Mouse (Mus musculus) c-Kit-negative CD71-positive TER-119-positive erythroid progenitor cells, embryonic 14.5 days (primary cell): ENCODE measurements around the gene Tceal5.
A peak's percentile ranks its signal among the peaks of the same experiment; 100 is the strongest.
"Not testable (repeated sequence)": the region's sequence is repeated elsewhere in the genome, so short reads cannot be mapped to it uniquely, and the experiment has no call there.

Source experiments
- DNase-seq: peaks from one replicate; pipeline ENCODE4 v3.0.0-alpha.2; 2013; ENCODE audit warnings: low read depth, low spot score

Tceal5 gene

DNA sequence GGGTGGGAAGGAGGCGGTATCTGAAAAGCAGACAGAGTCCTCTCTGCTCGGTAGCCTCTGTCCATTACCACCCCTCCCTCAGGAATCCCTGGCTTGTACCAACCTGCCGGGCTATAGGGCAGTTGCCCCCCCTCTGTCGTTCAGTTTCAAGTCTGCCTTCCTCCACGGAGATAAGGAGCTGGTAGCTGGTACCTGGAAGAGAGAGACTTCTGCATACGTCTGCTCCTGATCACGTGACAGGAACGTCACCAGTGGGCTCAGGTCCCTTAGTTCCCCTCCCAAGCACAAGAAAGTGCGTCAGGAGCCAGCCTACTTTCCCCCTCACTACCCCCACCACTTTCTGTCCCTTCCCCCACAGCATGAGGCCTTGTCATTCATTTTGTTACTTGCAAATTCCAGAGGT is at the start of gene Tceal5:
Tceal5 (minus strand) TSS at position 213 of the 403 bp plus-strand sequence.
- DNase-seq: no peak

DNA sequence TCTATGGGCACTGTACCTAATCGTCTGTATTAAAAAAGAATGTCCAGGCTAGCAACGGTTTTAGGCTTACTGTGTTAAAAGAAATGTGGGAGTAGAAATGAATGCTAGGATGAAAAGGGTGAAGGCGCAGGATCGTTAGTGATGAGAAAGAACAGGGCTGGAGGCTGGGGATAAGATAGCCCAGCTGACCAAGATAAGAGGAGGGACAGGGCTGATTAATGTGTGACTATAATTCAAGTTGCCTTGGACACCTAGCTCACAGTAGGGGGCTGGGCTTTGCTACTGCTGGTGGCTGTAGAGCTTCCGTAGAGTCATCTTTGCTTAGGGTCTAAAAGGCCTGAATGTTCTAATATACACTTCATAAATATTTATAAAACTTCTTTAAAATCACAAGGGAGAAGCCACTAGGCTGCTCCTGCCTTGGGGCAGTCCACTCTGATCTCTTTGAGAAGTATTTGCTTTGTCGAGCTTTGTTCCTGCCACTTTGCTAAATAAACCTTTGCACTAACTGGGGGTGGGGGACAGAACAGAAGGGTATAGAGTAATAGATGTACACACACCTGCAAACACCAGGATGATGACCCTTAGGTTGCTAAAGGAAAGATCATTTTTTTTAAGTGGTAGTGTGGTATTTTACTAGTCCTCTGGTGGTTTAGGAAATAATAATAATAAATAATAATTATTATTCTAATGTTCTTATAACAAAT is 48.5 kb upstream of the Tceal5 start:
- no peak for DNase-seq

DNA sequence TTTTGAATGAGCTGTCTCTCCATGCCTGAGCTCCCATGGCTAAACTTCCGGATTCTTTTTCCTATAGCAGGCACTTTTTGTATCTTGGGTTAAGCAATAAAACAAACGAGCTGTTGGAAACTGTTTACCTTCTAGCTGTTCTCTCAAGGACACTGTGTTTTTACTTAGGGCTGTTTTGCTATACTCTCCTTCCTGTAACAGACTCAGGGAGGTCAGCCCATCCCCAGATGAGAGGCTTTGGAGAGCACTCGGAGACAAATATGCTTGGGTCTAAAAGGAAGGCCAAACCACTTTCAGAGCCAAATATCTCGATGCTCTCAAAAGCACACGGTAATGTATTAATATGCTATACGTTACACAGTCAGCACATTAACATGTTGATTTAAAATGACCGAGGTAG is 46.0 kb upstream of the Tceal5 start:
- no peak for DNase-seq

DNA sequence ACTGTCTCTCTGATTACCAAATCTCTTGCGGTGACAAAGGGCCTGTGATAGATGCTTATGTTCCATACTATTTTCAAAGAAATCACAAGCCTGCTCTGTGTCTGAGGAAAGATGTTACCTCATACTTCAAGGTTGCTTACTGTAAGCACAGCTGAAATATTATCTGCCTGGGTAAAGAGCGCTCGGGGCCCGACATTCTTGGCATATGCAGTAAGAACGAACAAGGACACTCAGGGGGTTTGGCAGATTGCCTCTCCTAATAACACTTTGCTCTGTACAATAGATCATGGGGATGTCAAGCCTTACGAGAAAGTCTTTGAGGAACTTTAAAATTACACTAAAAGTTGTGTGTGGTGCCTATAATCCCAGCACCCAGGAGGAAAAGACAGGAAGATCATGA is 45.1 kb upstream of the Tceal5 start:
- DNase-seq: no peak

DNA sequence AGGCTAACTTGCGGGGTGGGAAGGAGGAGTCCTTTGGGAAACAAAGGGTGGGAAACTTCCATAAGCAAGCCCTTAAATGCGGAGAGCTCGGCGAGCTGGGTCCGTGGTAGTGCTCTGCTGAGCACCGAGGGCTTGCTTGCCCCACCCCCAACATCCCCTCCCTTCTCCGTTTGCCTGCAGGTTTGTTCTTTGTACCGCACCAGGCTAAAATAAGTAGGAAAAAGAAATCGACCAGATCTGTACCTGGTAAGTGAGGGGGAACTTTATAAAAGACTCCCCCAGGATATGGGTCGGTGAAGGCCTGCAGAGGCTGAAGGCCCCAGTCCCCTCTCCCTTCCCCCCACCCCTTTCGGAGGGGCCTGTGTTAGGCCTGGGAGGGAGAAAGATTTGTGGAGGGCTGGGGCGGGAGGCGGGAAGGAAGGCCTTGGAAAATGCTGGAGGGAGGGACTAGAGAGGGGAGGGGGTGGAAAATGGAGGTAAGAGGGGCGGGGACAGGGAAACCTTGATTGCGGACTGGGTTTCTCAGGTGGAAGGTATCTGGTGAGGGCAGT is 41.9 kb upstream of the Tceal5 start:
- DNase-seq: no peak

DNA sequence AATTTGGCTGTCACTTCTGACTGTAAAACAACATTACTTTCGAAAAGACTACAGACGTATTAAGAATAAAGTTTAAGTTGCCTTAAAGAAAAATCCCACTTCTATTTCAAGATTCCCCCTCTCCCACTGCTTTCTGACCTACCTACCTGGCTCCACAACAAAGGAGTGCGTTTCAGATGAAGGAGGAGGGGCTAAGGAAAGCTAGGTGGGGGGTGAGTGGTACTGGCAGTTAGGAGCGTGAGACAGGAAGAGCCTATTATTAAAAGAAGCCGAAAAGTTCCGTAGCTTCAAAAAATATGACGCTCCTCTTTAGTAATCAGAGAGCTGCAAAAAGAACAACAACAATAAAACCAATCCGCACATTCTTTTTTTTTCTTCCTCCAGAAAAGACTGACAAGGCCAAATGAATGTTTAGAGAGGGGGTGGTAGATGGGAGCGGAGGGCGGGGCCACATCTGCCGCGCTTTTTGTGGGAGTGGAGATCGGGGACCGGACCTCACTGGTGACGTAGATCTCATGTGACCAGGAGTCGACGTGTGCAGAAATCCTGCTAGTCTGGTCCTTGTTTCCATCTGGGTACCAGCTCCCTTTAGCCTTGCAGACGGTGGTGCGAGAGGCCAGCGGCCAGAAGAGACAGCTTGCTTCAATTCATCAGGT is 41.0 kb upstream of the Tceal5 start, which contains the start of gene Tceal9:
Tceal9 (plus strand) TSS at position 506 of the 656 bp plus-strand sequence.
- peak; percentile 67 for DNase-seq

DNA sequence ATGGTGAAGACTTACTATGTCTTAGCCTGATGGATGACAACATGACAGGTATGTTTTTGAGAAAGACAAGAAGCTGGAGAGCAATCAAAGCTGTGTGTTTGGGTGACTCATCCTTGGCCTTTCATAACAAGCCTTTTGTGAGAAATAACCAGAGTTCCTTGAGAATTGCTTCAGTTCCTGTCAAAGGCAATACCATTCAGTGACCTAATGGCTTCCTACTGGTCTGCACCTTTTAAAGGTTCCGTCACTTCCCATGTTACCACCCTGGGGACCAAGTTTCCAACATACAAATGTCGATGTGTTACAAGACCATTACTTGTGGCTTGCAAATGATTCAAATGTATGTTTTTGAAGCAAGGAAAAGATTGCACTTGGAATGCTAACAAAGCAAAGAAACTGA is 39.5 kb upstream of the Tceal5 start:
- no peak for DNase-seq

DNA sequence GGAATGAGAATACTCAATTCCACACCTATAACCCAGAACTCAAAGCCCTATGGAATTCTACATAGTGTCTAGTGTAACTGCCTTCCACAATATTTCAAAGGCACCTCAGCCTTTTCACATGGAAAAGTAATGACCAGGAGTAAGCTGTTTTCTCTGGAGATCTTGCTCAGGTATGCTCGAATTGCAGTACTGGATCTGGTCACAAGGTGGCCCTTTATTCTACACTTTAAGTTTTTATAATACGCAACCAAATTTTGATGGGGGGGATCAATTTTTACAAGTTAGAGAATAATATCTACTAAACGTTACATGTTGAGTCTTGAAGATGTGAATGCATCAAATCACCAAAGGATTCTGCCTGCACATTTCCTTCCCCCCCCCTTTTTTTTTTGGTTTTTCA is 34.4 kb upstream of the Tceal5 start:
- DNase-seq: no peak

DNA sequence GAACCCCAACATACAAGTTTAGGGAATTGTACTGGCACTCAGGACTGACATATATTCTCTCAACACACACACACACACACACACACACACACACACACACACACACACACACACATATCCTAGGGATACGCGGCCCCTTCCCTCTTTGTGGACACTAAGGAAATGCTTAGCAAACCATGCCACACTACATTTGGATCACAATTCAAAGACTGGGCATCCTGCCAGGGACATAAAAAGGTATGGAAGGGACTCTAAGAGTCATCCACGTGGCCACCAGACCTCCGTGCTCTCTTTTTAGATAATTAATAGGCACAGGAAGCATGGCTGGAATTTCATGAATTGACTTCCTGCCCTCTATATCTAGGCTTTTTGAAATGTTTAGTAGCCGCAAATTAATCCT is 24.1 kb upstream of the Tceal5 start:
- DNase-seq: no peak

DNA sequence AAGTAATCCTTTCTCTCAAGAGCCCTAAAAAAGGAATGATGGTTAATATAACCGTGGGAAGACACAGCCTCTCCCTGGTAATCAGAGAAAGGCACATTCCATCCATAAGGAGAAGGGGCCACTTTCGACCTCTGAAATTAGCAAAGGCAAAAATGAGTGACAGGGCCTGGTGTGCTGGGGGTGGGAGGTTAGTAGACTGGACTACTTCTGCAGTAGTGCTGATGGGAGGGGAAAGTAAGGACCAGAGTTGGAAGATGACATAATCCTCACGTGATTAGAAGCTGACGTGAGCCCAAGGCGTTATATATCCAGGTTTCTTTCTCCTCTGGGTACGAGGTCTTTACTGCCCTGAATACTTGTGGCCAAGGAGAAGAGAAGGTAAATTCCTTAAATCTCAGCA is 20.0 kb upstream of the Tceal5 start:
- DNase-seq: no peak

DNA sequence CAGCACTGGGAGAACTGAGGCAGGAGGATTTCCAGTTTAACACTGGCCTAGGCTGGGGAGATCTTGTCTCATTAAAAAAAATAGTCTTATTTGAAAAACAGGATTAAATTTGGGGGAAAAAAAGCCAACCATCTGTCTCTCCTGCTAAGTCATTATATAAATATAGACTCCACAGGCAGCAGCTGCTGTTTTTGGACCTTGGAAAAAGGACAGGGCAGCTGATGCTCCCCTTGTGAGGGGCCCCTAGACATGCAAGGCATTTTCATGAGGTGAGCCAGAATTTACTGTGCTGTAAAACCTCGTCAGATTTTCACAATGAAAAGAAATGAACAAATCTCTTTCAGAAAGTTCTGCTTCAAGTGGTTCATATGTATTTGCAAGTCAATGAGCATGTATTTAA is 12.6 kb upstream of the Tceal5 start:
- no peak for DNase-seq

DNA sequence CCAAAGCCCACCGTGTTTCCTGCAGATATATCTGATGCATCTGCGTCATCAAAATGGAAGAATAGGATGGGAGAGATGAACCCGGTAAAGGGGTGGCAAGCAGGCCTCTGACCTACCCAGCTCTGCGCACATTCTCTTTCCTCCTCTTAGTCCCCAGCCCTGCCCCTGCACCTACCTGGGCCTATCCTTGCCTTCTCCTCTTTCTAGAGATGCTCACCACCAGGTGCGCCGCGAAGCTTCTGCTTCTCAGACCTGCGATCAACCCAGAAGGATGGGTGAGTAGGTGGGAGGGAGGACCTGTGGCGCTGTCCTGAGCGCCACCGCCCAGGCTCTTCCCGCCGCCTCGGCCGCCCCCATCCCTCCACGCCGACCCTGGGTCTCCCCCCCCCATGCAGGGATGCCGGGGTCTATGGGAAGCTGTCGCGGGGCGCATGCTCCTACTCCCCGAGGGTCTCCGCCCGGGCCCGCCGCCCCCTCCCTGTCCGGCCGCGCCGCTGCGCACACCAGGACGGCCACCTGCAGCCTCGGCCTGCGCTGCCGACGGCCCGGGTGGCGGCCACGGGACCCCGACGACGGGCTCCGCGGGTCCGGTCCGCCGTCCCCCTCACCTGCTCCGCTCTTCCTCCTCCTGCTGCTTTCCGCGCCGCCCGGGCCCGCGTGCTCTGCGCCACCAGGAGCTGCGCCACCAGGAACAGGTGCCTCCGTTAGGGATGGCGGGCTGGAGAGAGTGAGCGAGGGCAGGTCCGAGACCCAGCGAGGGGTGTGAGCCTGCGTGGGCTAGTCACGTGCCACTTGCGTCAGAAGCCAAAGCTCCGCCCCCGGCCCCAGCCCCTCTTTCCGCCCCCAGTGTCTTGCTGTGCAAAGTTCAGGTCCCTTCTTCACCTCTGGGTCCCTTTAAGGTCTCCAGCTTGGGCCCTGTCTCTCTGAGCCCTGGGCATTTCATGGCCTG is 11.3 kb upstream of the Tceal5 start, which contains the start of the genes Tceal7 and Bex1:
Tceal7 (plus strand) TSS at position 51 of the 949 bp plus-strand sequence.
Bex1 (minus strand) TSS at position 785 of the 949 bp plus-strand sequence.
- DNase-seq: not testable (repeated sequence)

DNA sequence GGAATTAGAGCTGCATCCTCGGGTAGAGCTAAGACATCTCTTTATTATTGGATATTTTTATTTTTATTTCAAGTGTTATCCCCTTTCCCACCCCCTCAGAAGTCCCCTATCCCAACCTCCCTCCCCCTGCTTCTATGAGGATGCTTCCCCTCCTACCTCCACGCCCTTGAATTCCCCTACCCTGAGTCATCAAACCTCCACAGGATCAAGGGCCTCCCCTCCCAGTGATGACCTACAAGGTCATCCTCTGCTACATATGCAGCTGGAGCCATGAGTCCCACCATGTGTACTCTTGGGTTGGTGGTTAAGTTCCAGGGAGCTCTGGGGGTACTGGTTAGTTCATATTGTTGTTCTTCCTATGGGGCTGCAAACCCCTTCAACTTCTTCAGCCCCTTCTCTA is 9.7 kb upstream of the Tceal5 start:
- DNase-seq: no peak

DNA sequence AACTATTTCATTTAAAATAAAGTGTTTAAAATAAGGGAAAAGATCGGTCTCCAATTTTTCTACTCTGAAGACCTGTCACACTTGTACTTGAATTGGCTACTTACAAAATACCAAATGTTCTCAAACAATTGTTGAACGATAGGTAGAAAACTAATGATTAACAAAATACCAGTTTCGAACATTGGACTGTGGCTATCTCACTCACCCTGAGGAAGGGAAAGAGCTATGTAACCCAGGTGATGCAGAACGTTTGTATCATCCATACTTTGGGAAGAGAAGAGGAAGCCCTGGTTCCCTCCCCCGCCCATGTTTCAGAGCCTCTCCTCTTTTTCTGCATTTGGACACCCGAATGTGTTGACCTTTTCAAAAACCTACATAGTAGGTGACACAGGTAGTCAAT is 730 bp upstream of the Tceal5 start:
- no peak for DNase-seq

DNA sequence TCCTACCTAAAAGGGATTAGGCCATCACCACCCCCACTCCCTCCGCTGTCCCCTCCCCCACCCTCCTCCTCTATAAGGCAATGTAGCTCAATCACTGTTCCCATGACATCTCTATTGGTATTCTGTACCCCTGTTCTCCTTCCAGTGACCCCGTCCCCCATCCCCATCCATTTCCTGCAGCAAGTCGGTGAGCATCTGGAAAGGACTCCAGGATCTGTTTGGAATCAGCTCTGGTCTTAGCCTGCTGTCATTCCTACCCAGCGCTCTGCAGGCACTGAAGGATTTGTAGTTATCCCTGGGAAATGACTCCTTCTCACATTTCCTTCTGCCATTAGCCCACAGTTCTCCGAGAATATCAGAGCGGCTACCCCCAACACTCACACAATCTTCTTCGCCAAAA is 419 bp downstream of the Tceal5 start:
- no peak for DNase-seq

DNA sequence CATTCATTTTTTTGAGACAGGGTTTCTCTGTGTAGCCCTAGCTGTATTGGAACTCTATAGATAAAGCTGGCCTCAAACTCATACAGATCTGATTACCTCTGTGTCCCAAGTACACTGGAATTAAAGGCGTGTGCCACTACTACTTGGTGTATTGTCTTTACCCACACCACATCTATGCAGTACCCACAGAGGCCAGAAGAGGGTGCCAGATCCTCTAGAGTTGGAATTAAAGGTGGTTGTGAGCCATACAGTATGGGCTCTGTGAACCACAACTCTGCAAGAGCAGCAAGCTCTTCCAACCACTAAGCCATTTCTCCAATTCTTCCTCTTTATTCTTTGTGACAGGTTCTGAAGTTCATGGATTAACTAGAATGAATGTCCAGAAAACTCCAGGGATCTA is 6.8 kb downstream of the Tceal5 start:
- DNase-seq: peak; percentile 30

DNA sequence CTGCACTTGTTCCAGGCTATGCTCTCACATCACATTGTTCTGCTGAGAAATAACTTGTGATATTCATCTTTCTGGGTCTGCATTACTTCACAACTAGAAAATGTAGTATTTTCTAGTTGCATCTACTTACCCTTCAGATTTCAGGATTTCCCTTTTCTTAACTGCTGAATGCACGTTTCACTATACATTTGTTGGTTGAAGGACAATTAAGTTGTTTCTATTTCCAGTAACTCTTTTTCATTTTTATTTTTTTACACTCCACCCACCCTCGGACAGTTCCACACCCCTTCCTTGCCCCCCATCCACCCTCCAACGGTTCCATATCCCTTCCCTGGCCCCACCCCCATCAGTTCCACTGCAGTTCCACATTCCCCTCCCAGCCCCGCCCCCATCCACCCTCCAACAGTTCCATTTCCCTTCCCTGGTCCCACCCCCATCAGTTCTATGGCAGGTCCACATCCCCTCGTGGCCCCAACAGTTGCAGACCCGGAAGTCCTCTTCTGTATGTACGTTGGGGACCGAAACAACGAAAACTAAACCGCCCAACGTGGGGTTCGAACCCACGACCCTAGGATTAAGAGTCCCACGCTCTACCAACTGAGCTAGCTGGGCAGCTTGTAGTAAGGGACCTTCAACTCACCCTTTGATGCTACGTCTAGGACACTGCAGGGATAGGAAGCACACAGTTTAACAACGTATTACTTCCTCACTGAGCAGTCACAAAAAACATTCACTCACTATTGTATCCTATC is 8.3 kb downstream of the Tceal5 start:
- DNase-seq: no peak

DNA sequence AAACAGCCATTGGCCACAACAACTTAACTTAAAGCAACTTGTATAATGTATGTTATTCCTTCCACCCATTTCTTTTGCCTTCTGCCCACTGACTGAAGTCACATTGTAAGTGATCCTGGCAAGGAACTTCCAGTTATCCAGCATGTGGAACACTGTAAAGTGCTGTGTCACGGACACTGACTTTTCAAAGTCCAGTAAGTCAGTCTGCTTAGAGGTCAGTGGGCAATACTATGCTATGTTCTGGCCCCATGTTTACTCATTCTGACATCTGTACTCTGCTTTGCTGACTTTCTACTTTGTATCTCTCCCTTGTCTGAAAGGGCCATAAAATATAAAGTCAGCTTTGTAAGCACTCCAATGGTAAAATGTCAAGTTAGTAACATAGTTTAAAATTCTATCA is 20.6 kb downstream of the Tceal5 start:
- no peak for DNase-seq

DNA sequence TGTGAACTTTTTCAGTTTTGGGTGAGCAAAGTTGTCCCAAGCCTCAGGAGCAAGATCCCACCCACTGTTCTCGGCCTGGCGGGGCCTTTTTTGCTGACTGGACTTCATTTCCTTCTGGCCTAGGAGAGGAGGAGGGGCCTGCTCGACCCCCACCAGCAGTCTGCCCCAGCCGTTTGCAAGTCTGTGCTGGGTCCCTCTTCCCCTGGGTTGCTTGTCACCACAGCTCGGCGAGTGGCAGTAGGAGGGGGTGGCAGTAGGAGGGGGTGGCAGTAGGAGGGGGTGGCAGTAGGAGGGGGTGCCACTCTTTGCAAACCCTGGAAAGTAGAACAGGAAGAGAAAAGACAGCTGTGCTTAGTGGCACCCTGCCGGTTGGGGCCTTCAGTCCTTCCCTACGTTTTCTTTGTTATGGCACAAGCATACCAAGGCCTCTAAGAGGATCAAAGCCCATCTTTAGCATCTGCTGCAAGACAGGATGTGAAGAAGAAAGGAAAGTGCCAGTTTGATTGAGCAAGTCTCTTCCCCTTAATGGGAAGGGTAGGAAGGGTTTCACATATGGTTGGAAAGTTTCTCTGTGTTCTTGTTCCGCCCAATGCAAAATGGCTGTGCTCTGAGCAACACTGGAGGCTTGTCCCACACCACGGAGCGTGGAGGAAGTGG is 22.7 kb downstream of the Tceal5 start:
- DNase-seq: no peak

DNA sequence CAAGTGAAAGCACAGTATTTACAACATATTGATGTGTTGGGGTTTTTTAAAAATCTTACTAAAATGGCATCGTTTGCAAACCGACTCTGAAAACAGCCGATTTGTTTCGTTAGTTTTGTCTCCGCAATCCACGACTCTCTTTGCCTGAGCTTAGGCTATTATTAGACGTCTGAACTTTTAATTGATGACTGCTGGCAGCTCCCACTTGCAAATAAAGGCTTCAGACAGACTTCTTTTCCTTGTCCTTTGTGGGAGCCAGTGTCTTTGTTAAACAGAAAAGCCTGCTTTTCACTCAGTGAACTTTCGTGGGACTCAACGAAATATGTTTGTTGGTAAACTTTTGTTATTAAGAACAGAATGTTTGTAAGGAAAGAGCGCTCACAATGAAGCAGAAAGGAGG is 30.9 kb downstream of the Tceal5 start:
- no peak for DNase-seq
